20 mouse cellular contexts compared by ENCODE assay signal in genomic region chr10:117215409-117216131, GRCm38 (mm10). TPM values are rescaled to one million over a fixed set of nuclear protein-coding genes. Genes with fewer than 3 reads are reported as not detected.
DNase-seq lines count a peak whose midpoint lies in the region; ATAC-seq and TF ChIP-seq lines count a peak whose summit lies in the region.
"Had no signal": no experiment of that assay in that cellular context is flagged by ENCODE, and none has a peak within 500 bp of the region (broad histone marks: within the 10 kb centered on the region; RNA-seq: fewer than 3 reads in every experiment).

No protein-coding gene starts in this region.

- ATAC-seq in liver, embryonic 16.5 days (ENCODE audit: low read depth), result peak; percentile 47; the same call in 1 of the 2 replicates
- no peak for ATAC-seq in liver, embryonic 11.5 days (replicated peaks; ENCODE audit: low FRiP score)
- ATAC-seq in intestine, embryonic 16.5 days, result no peak
- no peak for ATAC-seq in heart, embryonic 11.5 days (replicated peaks; ENCODE audit: insufficient number of reproducible peaks, low FRiP score, low TSS enrichment)
- ATAC-seq: forebrain, embryonic 15.5 days; Patski had no signal

- WGBS in liver, embryonic 16.5 days (ENCODE audit: insufficient replicate concordance), result 79% methylated on average over 25 of the region's 25 CpGs
- WGBS in liver, embryonic 11.5 days, result 87% methylated on average over 25 of the region's 25 CpGs
- WGBS in bone marrow, adult 2 months, result 52% methylated on average over 25 of the region's 25 CpGs
- 87% methylated on average over 25 of the region's 25 CpGs for WGBS in intestine, embryonic 16.5 days
- 92% methylated on average over 25 of the region's 25 CpGs for WGBS in heart, embryonic 11.5 days (ENCODE audit: insufficient replicate concordance)

- peak overlapping the region; percentile 13; the same call in 1 of the 2 replicates for H3K4me3 ChIP-seq in liver, embryonic 16.5 days (ENCODE audit: low read depth, low read length)
- no peak overlapping the region for H3K4me3 ChIP-seq in liver, embryonic 11.5 days (ENCODE audit: low read depth, low read length)
- H3K4me3 ChIP-seq in bone marrow, adult 2 months (replicated peaks; ENCODE audit: control insufficient read depth, low read depth, low read length), result peak overlapping the region; percentile 64
- H3K4me3 ChIP-seq in intestine, embryonic 16.5 days (ENCODE audit: low read length), result no peak overlapping the region
- H3K4me3 ChIP-seq in heart, embryonic 11.5 days (ENCODE audit: low read depth, low read length), result no peak overlapping the region
- H3K4me3 ChIP-seq: forebrain, embryonic 15.5 days; midbrain, embryonic 10.5 days had no signal

- peaks cover 55% of the 10 kb centered on the region for H3K36me3 ChIP-seq in liver, embryonic 16.5 days (ENCODE audit: control insufficient read depth, insufficient read depth)
- peaks cover 46% of the 10 kb centered on the region for H3K36me3 ChIP-seq in liver, embryonic 11.5 days (ENCODE audit: control insufficient read depth, insufficient read depth, low read length)
- H3K36me3 ChIP-seq in intestine, embryonic 16.5 days (ENCODE audit: control insufficient read depth, insufficient read depth, low read length), result peaks cover 41% of the 10 kb centered on the region
- H3K36me3 ChIP-seq in heart, embryonic 11.5 days (ENCODE audit: control insufficient read depth, insufficient read depth, low read length), result peaks cover 45% of the 10 kb centered on the region

- intact Hi-C loops in heart, postnatal 36 days (cut with DNase I), result no loop called here

- no peak overlapping the region for H3K4me2 ChIP-seq in liver, embryonic 16.5 days (ENCODE audit: low read depth, low read length)
- H3K4me2 ChIP-seq in liver, embryonic 11.5 days, result no peak overlapping the region
- no peak overlapping the region for H3K4me2 ChIP-seq in intestine, embryonic 16.5 days (ENCODE audit: low read depth, low read length)
- H3K4me2 ChIP-seq in heart, embryonic 11.5 days, result no peak overlapping the region
- H3K4me2 ChIP-seq: forebrain, embryonic 15.5 days had no signal

- H3K9me3 ChIP-seq in liver, embryonic 16.5 days (replicated peaks; ENCODE audit: control insufficient read depth, low read length), result no peaks in the 10 kb centered on the region
- H3K9me3 ChIP-seq in liver, embryonic 11.5 days (ENCODE audit: control insufficient read depth, low read length), result no peaks in the 10 kb centered on the region
- no peaks in the 10 kb centered on the region for H3K9me3 ChIP-seq in intestine, embryonic 16.5 days (ENCODE audit: control insufficient read depth, low read length)
- H3K9me3 ChIP-seq in heart, embryonic 11.5 days (replicated peaks; ENCODE audit: control insufficient read depth, low read length), result no peaks in the 10 kb centered on the region
- H3K9me3 ChIP-seq: forebrain, embryonic 15.5 days; midbrain, embryonic 10.5 days had no signal

- H3K9ac ChIP-seq in liver, embryonic 16.5 days (ENCODE audit: low read depth, low read length), result no peak overlapping the region
- no peak overlapping the region for H3K9ac ChIP-seq in liver, embryonic 11.5 days (ENCODE audit: low read depth, low read length)
- no peak overlapping the region for H3K9ac ChIP-seq in intestine, embryonic 16.5 days (ENCODE audit: low read depth, low read length)
- H3K9ac ChIP-seq in heart, embryonic 11.5 days (ENCODE audit: low read depth, low read length), result no peak overlapping the region
- H3K9ac ChIP-seq: forebrain, embryonic 15.5 days; liver, embryonic 14.5 days had no signal

- TF ChIP-seq POLR2A in bone marrow, adult 2 months (IDR thresholded peaks at IDR 0.05; ENCODE audit: borderline replicate concordance, control insufficient read depth, low read depth, low read length), result no peak

- no peaks in the 10 kb centered on the region for H3K27me3 ChIP-seq in liver, embryonic 16.5 days (ENCODE audit: control insufficient read depth, insufficient read depth, low read depth, low read length)
- H3K27me3 ChIP-seq in liver, embryonic 11.5 days (replicated peaks; ENCODE audit: control insufficient read depth, insufficient read depth, low read length), result no peaks in the 10 kb centered on the region
- no peaks in the 10 kb centered on the region for H3K27me3 ChIP-seq in intestine, embryonic 16.5 days (replicated peaks; ENCODE audit: control insufficient read depth, insufficient read depth, low read length)
- H3K27me3 ChIP-seq in heart, embryonic 11.5 days (ENCODE audit: control insufficient read depth, insufficient read depth, low read length), result no peaks in the 10 kb centered on the region
- H3K27me3 ChIP-seq: forebrain, embryonic 15.5 days; Patski had no signal

- peak overlapping the region; percentile 59 for H3K27ac ChIP-seq in liver, embryonic 16.5 days (ENCODE audit: low read length)
- H3K27ac ChIP-seq in liver, embryonic 11.5 days (ENCODE audit: low read depth, low read length), result no peak overlapping the region
- H3K27ac ChIP-seq in bone marrow, adult 2 months (ENCODE audit: control insufficient read depth, insufficient read depth, low read depth, low read length, poor library complexity), result peak overlapping the region; percentile 89
- no peak overlapping the region for H3K27ac ChIP-seq in intestine, embryonic 16.5 days (ENCODE audit: low read length)
- H3K27ac ChIP-seq in heart, embryonic 11.5 days (ENCODE audit: low read depth, low read length), result no peak overlapping the region
- H3K27ac ChIP-seq: forebrain, embryonic 15.5 days; liver, embryonic 14.5 days; midbrain, embryonic 10.5 days had no signal

- DNase-seq in liver, embryonic 11.5 days (ENCODE audit: low spot score), result no peak
- peak; percentile 72 for DNase-seq in naive thymus-derived CD4-positive, alpha-beta T cell, adult 2 months (ENCODE audit: low read depth)
- DNase-seq in thymus, postnatal 25 days, result peak; percentile 41
- DNase-seq in heart, postnatal 36 days, result no peak
- DNase-seq: adrenal gland, postnatal 36 days; cerebellum, postnatal 25 days; kidney, adult 18-20 months; kidney, postnatal 4 days had no signal

- TF ChIP-seq CTCF in bone marrow, adult 2 months (IDR thresholded peaks at IDR 0.05; ENCODE audit: control insufficient read depth, insufficient read depth, low read length), result no peak

- peaks cover 5% of the 10 kb centered on the region; the same call in 1 of the 2 replicates for H3K4me1 ChIP-seq in liver, embryonic 16.5 days (ENCODE audit: control insufficient read depth, low read depth, low read length)
- H3K4me1 ChIP-seq in liver, embryonic 11.5 days (replicated peaks; ENCODE audit: control insufficient read depth, insufficient read depth, low read length), result peaks cover 4% of the 10 kb centered on the region; the same call in 1 of the 2 replicates
- peaks cover 5% of the 10 kb centered on the region; the same call in 1 of the 2 replicates for H3K4me1 ChIP-seq in bone marrow, adult 2 months (ENCODE audit: control insufficient read depth, insufficient read depth, low read length)
- H3K4me1 ChIP-seq in intestine, embryonic 16.5 days (ENCODE audit: control insufficient read depth, insufficient read depth, low read length), result no peaks in the 10 kb centered on the region
- H3K4me1 ChIP-seq in heart, embryonic 11.5 days (ENCODE audit: control insufficient read depth, insufficient read depth, low read length), result 0 out of 2 replicates have a peak, but pooled peaks cover 2% of the 10 kb centered on the region
- H3K4me1 ChIP-seq: forebrain, embryonic 15.5 days; midbrain, embryonic 10.5 days had no signal

RNA-seq across cellular contexts. Expression of gene Yeats4, which starts 8.7 kb away (rescaled TPM):
- 28.2 and 30.6 TPM in 2 replicates for polyA plus RNA-seq in liver, embryonic 16.5 days (2015; fragmentation: Nextera tagmentation; extraction: Ambion mirVana)
- 83.2 and 85.4 TPM in 2 replicates for polyA plus RNA-seq in liver, embryonic 11.5 days (2014; fragmentation: Nextera tagmentation; extraction: Ambion mirVana)
- 53.4 and 59.1 TPM in 2 replicates for polyA plus RNA-seq in bone marrow, adult 2 months (2011; ENCODE audit: insufficient read depth, insufficient read length, low replicate concordance, missing spikeins)
- 52.2 and 54.8 TPM in 2 replicates for polyA plus RNA-seq in intestine, embryonic 16.5 days (2015; fragmentation: Nextera tagmentation; extraction: Ambion mirVana)
- total RNA-seq in heart, postnatal 36 days (2021), result 10 to 100 TPM; 28.3 to 28.8 TPM
- polyA plus RNA-seq in heart, embryonic 11.5 days (2014; fragmentation: Nextera tagmentation; extraction: Ambion mirVana), result 66.4 and 75.9 TPM in 2 replicates

RNA-seq across cellular contexts. Expression of gene 9530003J23Rik, which starts 22.9 kb away (rescaled TPM):
- polyA plus RNA-seq in liver, embryonic 16.5 days (2015; fragmentation: Nextera tagmentation; extraction: Ambion mirVana), result not detected in 2 replicates
- polyA plus RNA-seq in liver, embryonic 11.5 days (2014; fragmentation: Nextera tagmentation; extraction: Ambion mirVana), result 0.21 TPM in 1 of 2 replicates, not detected in the other
- polyA plus RNA-seq in bone marrow, adult 2 months (2011; ENCODE audit: insufficient read depth, insufficient read length, low replicate concordance, missing spikeins), result not detected in 2 replicates
- polyA plus RNA-seq in intestine, embryonic 16.5 days (2015; fragmentation: Nextera tagmentation; extraction: Ambion mirVana), result not detected in 2 replicates
- total RNA-seq in heart, postnatal 36 days (2021), result not detected
- not detected in 2 replicates for polyA plus RNA-seq in heart, embryonic 11.5 days (2014; fragmentation: Nextera tagmentation; extraction: Ambion mirVana)
- total RNA-seq: adrenal gland, postnatal 36 days; heart, postnatal 25 days had no signal
- polyA plus RNA-seq: embryonic facial prominence, embryonic 14.5 days; forebrain, embryonic 15.5 days; liver, embryonic 14.5 days; midbrain, embryonic 10.5 days; neural tube, embryonic 11.5 days; stomach, embryonic 14.5 days had no signal

Comparison
In these comparisons a context has a peak if more than half of its experiments do, and no peak if none do; other contexts are left out.
1. H3K27ac ChIP-seq: peak in liver, embryonic 16.5 days (single experiment) and bone marrow, adult 2 months (single experiment); none in liver, embryonic 11.5 days (single experiment), intestine, embryonic 16.5 days (single experiment) and heart, embryonic 11.5 days (single experiment).
2. H3K4me3 ChIP-seq: peak in liver, embryonic 16.5 days (single experiment) and bone marrow, adult 2 months (single experiment); none in liver, embryonic 11.5 days (single experiment), intestine, embryonic 16.5 days (single experiment) and heart, embryonic 11.5 days (single experiment).
3. DNase-seq: peak in naive thymus-derived CD4-positive, alpha-beta T cell, adult 2 months (single experiment) and thymus, postnatal 25 days (single experiment); none in liver, embryonic 11.5 days (single experiment) and heart, postnatal 36 days (0 of 2).